In the genomic region with DNA sequence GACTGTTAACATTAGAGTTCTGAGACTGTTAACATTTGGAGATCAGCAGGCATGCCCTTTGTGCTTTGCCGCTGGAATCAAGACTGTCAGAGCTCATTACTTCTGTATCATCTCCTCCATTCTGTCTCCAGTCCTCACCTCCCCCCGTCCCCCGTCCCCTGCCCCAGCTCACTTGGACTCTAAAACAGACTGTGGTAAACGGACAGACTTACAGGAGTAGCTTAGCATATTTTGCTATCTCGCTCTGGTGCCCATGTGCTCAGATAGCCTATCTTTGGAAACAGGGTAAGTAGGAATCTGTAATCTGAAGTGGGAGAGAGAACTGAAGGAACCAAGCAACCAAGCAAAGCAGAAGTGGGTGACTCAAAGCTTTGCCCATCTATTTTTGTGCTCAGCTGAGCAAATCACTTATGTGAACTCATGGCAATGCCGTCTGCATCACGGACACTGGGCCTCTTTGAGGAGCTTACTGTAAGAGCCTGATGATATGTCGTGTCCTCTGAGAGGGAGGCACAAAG, we compare ENCODE assay signal across 13 mouse cellular contexts. TPM values are rescaled to one million over a fixed set of nuclear protein-coding genes. Genes with fewer than 3 reads are reported as not detected.
DNase-seq lines count a peak whose midpoint lies in the region; ATAC-seq and TF ChIP-seq lines count a peak whose summit lies in the region.
"Had no signal": no experiment of that assay in that cellular context is flagged by ENCODE, and none has a peak within 500 bp of the region (broad histone marks: within the 10 kb centered on the region; RNA-seq: fewer than 3 reads in every experiment).

No protein-coding gene starts in this region.

- H3K79me2 ChIP-seq in MEL (ENCODE audit: control insufficient read depth, insufficient read depth, low read length, poor library complexity), result no peaks in the 10 kb centered on the region

- H3K4me1 ChIP-seq in MEL (ENCODE audit: control insufficient read depth in 1 of 2, insufficient read depth in 2 of 2, low read length in 2 of 2), result peaks cover 3 to 18% of the 10 kb centered on the region in 2 experiments; a peak in 3 of 4 replicates
- peaks cover 48% of the 10 kb centered on the region for H3K4me1 ChIP-seq in liver, embryonic 12.5 days
- no peaks in the 10 kb centered on the region for H3K4me1 ChIP-seq in forebrain, embryonic 12.5 days
- no peaks in the 10 kb centered on the region for H3K4me1 ChIP-seq in stomach, postnatal 0 days (replicated peaks; ENCODE audit: control insufficient read depth, insufficient read depth)
- H3K4me1 ChIP-seq: limb, embryonic 10.5 days had no signal

- peak in 1 of 2 experiments; percentile 40; a peak in 1 of 4 replicates for TF ChIP-seq EP300 in MEL (IDR thresholded peaks at IDR 0.05; ENCODE audit: low read depth in 1 of 2, low read length in 2 of 2)
- TF ChIP-seq EP300 in stomach, postnatal 0 days (optimal IDR thresholded peaks at IDR 0.05), result no peak

- no peaks in the 10 kb centered on the region for H3K9me3 ChIP-seq in MEL (replicated peaks; ENCODE audit: insufficient read depth, low read length)
- H3K9me3 ChIP-seq in liver, embryonic 12.5 days (replicated peaks), result no peaks in the 10 kb centered on the region
- H3K9me3 ChIP-seq in forebrain, embryonic 12.5 days, result no peaks in the 10 kb centered on the region
- H3K9me3 ChIP-seq in stomach, postnatal 0 days (ENCODE audit: control insufficient read depth, low read length), result no peaks in the 10 kb centered on the region
- H3K9me3 ChIP-seq: limb, embryonic 10.5 days had no signal

- CTCF ChIA-PET in Patski (lab: Charles Lee), result interaction anchor here (0.6 to 1.5 kb wide), 3 partner anchors 10 to 25 kb away, joined by 3 to 4 read pairs (median 4); a partner anchor contains a TSS

- H3K27ac ChIP-seq in MEL (ENCODE audit: control insufficient read depth, low read depth, low read length), result no peak overlapping the region
- peak overlapping the region; percentile 96 for H3K27ac ChIP-seq in liver, embryonic 12.5 days
- no peak overlapping the region for H3K27ac ChIP-seq in forebrain, embryonic 12.5 days
- no peak overlapping the region for H3K27ac ChIP-seq in stomach, postnatal 0 days (replicated peaks)
- H3K27ac ChIP-seq: limb, embryonic 10.5 days had no signal

- H3K4me2 ChIP-seq in liver, embryonic 12.5 days, result peak overlapping the region; percentile 71
- H3K4me2 ChIP-seq in forebrain, embryonic 12.5 days, result no peak overlapping the region
- no peak overlapping the region for H3K4me2 ChIP-seq in stomach, postnatal 0 days (replicated peaks; ENCODE audit: low read depth)

- peak; percentile 98 for ATAC-seq in Patski
- no peak for ATAC-seq in liver, embryonic 12.5 days
- ATAC-seq in forebrain, embryonic 12.5 days (ENCODE audit: low FRiP score), result no peak
- no peak for ATAC-seq in stomach, postnatal 0 days (ENCODE audit: low FRiP score, low TSS enrichment)
- ATAC-seq: activated CD4-positive, CD25-positive, alpha-beta regulatory T cell, adult 4 months; forebrain, embryonic 14.5 days; inflammation-experienced regulatory T-cells, adult 6 months had no signal

- no peak for TF ChIP-seq CTCF in MEL (IDR thresholded peaks at IDR 0.05 in 2 of 3, conservative IDR thresholded peaks at IDR 0.05 in 1 of 3; ENCODE audit: control insufficient read depth in 1 of 3, insufficient read depth in 1 of 3, low read depth in 2 of 3, low read length in 3 of 3, poor library complexity in 1 of 3, severe bottlenecking in 1 of 3)
- TF ChIP-seq CTCF in Patski (IDR thresholded peaks at IDR 0.05), result no peak
- TF ChIP-seq CTCF in stomach, postnatal 0 days (IDR thresholded peaks at IDR 0.05; ENCODE audit: low read depth), result no peak

- no peak overlapping the region for H3K9ac ChIP-seq in MEL (ENCODE audit: control insufficient read depth, low read depth, low read length, poor library complexity, severe bottlenecking)
- peak overlapping the region; percentile 79 for H3K9ac ChIP-seq in liver, embryonic 12.5 days
- no peak overlapping the region for H3K9ac ChIP-seq in forebrain, embryonic 12.5 days
- H3K9ac ChIP-seq in stomach, postnatal 0 days (ENCODE audit: low read length), result no peak overlapping the region

- TF ChIP-seq RAD21 in MEL (IDR thresholded peaks at IDR 0.05; ENCODE audit: low read depth, low read length), result no peak

- TF ChIP-seq POLR2A in MEL (IDR thresholded peaks at IDR 0.05; ENCODE audit: control insufficient read depth in 1 of 2, insufficient read depth in 1 of 2, low read depth in 1 of 2, low read length in 2 of 2, poor library complexity in 1 of 2), result no peak

- in situ Hi-C loops in Patski (cut with MboI; ENCODE audit: low pct_unique_long_range_greater_than_20kb), result no loop called here

- POLR2A ChIA-PET in Patski (lab: Charles Lee), result no interaction called here

- no peaks in the 10 kb centered on the region for H3K27me3 ChIP-seq in MEL (ENCODE audit: control insufficient read depth in 1 of 2, insufficient read depth in 2 of 2, low read length in 2 of 2)
- H3K27me3 ChIP-seq in Patski, result no peaks in the 10 kb centered on the region
- no peaks in the 10 kb centered on the region for H3K27me3 ChIP-seq in liver, embryonic 12.5 days (replicated peaks)
- H3K27me3 ChIP-seq in forebrain, embryonic 12.5 days, result no peaks in the 10 kb centered on the region
- H3K27me3 ChIP-seq in stomach, postnatal 0 days (ENCODE audit: control insufficient read depth, insufficient read depth, low read length), result no peaks in the 10 kb centered on the region

- 66% methylated on average over 8 of the region's 8 CpGs for WGBS in liver, embryonic 12.5 days (ENCODE audit: insufficient replicate concordance)
- WGBS in forebrain, embryonic 12.5 days, result 55% methylated on average over 8 of the region's 8 CpGs
- WGBS in stomach, postnatal 0 days, result 84% methylated on average over 8 of the region's 8 CpGs

- peak; percentile 31 for DNase-seq in layer of hippocampus, adult 9-11 months
- no peak for DNase-seq in layer of hippocampus, postnatal 36 days
- DNase-seq in MEL (ENCODE audit: low read depth, low spot score) (no peak), Patski (ENCODE audit: low read depth, low spot score) (no peak)
- DNase-seq in stomach, postnatal 0 days (ENCODE audit: low spot score), result no peak
- DNase-seq in spleen, postnatal 36 days (ENCODE audit: low spot score in 2 of 2), result no peak
- DNase-seq: kidney, postnatal 4 days had no signal

- peaks cover 12 to 25% of the 10 kb centered on the region in 2 experiments for H3K36me3 ChIP-seq in MEL (ENCODE audit: control insufficient read depth in 1 of 2, insufficient read depth in 2 of 2, low read length in 2 of 2)
- peaks cover 82% of the 10 kb centered on the region for H3K36me3 ChIP-seq in liver, embryonic 12.5 days
- peaks cover 8% of the 10 kb centered on the region for H3K36me3 ChIP-seq in forebrain, embryonic 12.5 days (replicated peaks)
- no peaks in the 10 kb centered on the region; the same call in 1 of the 2 replicates for H3K36me3 ChIP-seq in stomach, postnatal 0 days (ENCODE audit: control insufficient read depth, insufficient read depth, low read length)
- H3K36me3 ChIP-seq: limb, embryonic 10.5 days had no signal

- no peak overlapping the region for H3K4me3 ChIP-seq in MEL (ENCODE audit: control insufficient read depth in 1 of 2, insufficient read depth in 1 of 2, low read depth in 2 of 2, low read length in 2 of 2)
- H3K4me3 ChIP-seq in liver, embryonic 12.5 days, result peak overlapping the region; percentile 66
- no peak overlapping the region for H3K4me3 ChIP-seq in forebrain, embryonic 12.5 days (replicated peaks)
- no peak overlapping the region for H3K4me3 ChIP-seq in stomach, postnatal 0 days (ENCODE audit: low read depth, low read length)
- H3K4me3 ChIP-seq: limb, embryonic 10.5 days had no signal

TF ChIP-seq in MEL, 35 proteins besides CTCF, POLR2A, EP300 and RAD21:
- TF ChIP-seq RCOR1 (IDR thresholded peaks at IDR 0.05; ENCODE audit: low read depth, low read length), result 0 out of 2 replicates have a peak, but pooled peaks have one; percentile 36
- TF ChIP-seq USF1 (IDR thresholded peaks at IDR 0.05; ENCODE audit: low read depth, low read length), result no peak
- TF ChIP-seq ETS1 (IDR thresholded peaks at IDR 0.05; ENCODE audit: low read depth, low read length), result peak; percentile 38; the same call in 1 of the 2 replicates
- peak; percentile 33; the same call in 1 of the 2 replicates for TF ChIP-seq TCF12 (IDR thresholded peaks at IDR 0.05; ENCODE audit: low read depth, low read length)
- TF ChIP-seq GATA1 (IDR thresholded peaks at IDR 0.05; ENCODE audit: low read depth, low read length), result peak; percentile 58
TF ChIP-seq in MEL: peak in this region for 4.

RNA-seq across cellular contexts. Expression of a gene that starts 10.3 kb away (rescaled TPM):
- 10 to 100 TPM; 17.9 to 23.0 TPM for total RNA-seq in layer of hippocampus, postnatal 36 days (2021)
- total RNA-seq in MEL (2012; rRNA removed), result 25.4 and 34.7 TPM in 2 replicates
- polyA plus RNA-seq in MEL (2012; ENCODE audit: insufficient read depth in 1 of 2, insufficient read length in 2 of 2, low read depth in 1 of 2, low replicate concordance in 2 of 2, missing spikeins in 1 of 2) (10 to 100 TPM in 1 of 2 experiments, not detected in 1; 41.3 TPM), Patski (2021) (36.7 TPM)
- polyA plus RNA-seq in liver, embryonic 12.5 days (2016; fragmentation: Nextera tagmentation; extraction: Ambion mirVana), result 60.4 and 64.9 TPM in 2 replicates
- 15.9 and 18.1 TPM in 2 replicates for polyA plus RNA-seq in forebrain, embryonic 12.5 days (2016; fragmentation: Nextera tagmentation; extraction: Ambion mirVana)
- polyA plus RNA-seq in stomach, postnatal 0 days (2015; fragmentation: Nextera tagmentation; extraction: Ambion mirVana), result 36.5 and 37.1 TPM in 2 replicates

RNA-seq across cellular contexts. Expression of a gene that starts 39.9 kb away (rescaled TPM):
- total RNA-seq in layer of hippocampus, postnatal 36 days (2021), result 10 to 100 TPM; 25.5 to 27.5 TPM
- total RNA-seq in MEL (2012; rRNA removed), result 19.3 and 22.1 TPM in 2 replicates
- polyA plus RNA-seq in MEL (2012; ENCODE audit: insufficient read depth in 1 of 2, insufficient read length in 2 of 2, low read depth in 1 of 2, low replicate concordance in 2 of 2, missing spikeins in 1 of 2) (10 to 100 TPM in 1 of 2 experiments, not detected in 1; 21.0 TPM), Patski (2021) (22.4 TPM)
- polyA plus RNA-seq in liver, embryonic 12.5 days (2016; fragmentation: Nextera tagmentation; extraction: Ambion mirVana), result 38.2 and 40.5 TPM in 2 replicates
- 37.4 and 42.4 TPM in 2 replicates for polyA plus RNA-seq in forebrain, embryonic 12.5 days (2016; fragmentation: Nextera tagmentation; extraction: Ambion mirVana)
- 23.6 and 28.4 TPM in 2 replicates for polyA plus RNA-seq in stomach, postnatal 0 days (2015; fragmentation: Nextera tagmentation; extraction: Ambion mirVana)

RNA-seq across cellular contexts. Expression of a gene that starts 39.9 kb away (rescaled TPM):
- 10 to 100 TPM; 14.6 to 15.1 TPM for total RNA-seq in layer of hippocampus, postnatal 36 days (2021)
- 3.5 and 4.0 TPM in 2 replicates for total RNA-seq in MEL (2012; rRNA removed)
- polyA plus RNA-seq in MEL (2012; ENCODE audit: insufficient read depth in 1 of 2, insufficient read length in 2 of 2, low read depth in 1 of 2, low replicate concordance in 2 of 2, missing spikeins in 1 of 2) (1 to 10 TPM in 1 of 2 experiments, not detected in 1; 4.9 TPM), Patski (2021) (21.3 TPM)
- polyA plus RNA-seq in liver, embryonic 12.5 days (2016; fragmentation: Nextera tagmentation; extraction: Ambion mirVana), result 11.2 and 12.9 TPM in 2 replicates
- 39.4 and 41.0 TPM in 2 replicates for polyA plus RNA-seq in forebrain, embryonic 12.5 days (2016; fragmentation: Nextera tagmentation; extraction: Ambion mirVana)
- polyA plus RNA-seq in stomach, postnatal 0 days (2015; fragmentation: Nextera tagmentation; extraction: Ambion mirVana), result 2.7 and 3.4 TPM in 2 replicates
